Mouse (Mus musculus) common myeloid progenitor, adult 5-6 weeks (primary cell): ENCODE results near the gene Spint4. TPM values are rescaled to one million over a fixed set of nuclear protein-coding genes. Genes with fewer than 3 reads are reported as not detected.
"Not testable (repeated sequence)": the region's sequence is repeated elsewhere in the genome, so short reads cannot be mapped to it uniquely, and the experiment has no call there.

ENCODE experiments used
- ATAC-seq: replicated peaks from 2 replicates; pipeline ENCODE4 v1.8.0; 2016; ENCODE audit warnings: low read depth, mild to moderate bottlenecking, moderate TSS enrichment, inconsistent platforms; ENCODE audit not compliant: poor library complexity, severe bottlenecking
- total RNA-seq: library from RNA; stranded (forward); fragments of 200-1000, 187-1606 nt; gene quantifications from 2 replicates; pipeline ENCODE4 v1.2.3, GENCODE M21; 2017

The Spint4 gene
- total RNA-seq, result not detected in 2 replicates

GRCm38 (mm10) chr2:164698201-164698600, at the start of gene Spint4:
Gene Spint4 (plus strand): TSS chr2:164698501.
- ATAC-seq, result no peak

- ATAC-seq, result peak; percentile 98
Observed at GRCm38 (mm10) chr2:164655858-164656257, 42.4 kb upstream of the Spint4 start, which contains the start of gene Wfdc10. Gene Wfdc10 (plus strand): TSS chr2:164656046.

DNA sequence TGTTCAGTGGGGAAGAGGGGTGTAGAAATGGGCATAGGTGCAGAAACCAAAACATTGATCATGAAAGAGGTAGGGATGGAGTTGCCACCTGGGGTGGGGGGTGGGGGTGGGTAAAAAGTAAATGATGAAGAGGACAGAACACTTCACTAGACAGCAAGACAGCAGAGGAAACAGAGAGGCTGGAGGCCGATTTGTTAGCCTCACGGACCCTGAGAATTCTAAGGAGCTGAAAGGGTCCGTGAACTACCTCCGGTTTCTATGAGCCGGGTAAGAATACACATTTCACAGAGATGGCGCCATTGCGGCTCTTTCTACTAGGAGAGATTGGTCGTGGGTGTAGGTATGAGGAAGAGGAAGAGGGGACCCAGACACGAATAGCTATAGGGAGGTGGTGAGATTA, 41.8 kb upstream of the Spint4 start, which contains the start of gene Wfdc9:
Wfdc9 (minus strand) TSS at position 101 of the 400 bp plus-strand sequence.
- ATAC-seq, result no peak

- no peak for ATAC-seq
Observed at GRCm38 (mm10) chr2:164664851-164665250, 33.5 kb upstream of the Spint4 start.

- no peak for ATAC-seq
Observed at GRCm38 (mm10) chr2:164670261-164670660, 28.0 kb upstream of the Spint4 start.

GRCm38 (mm10) chr2:164670938-164671337, 27.4 kb upstream of the Spint4 start:
- no peak for ATAC-seq

GRCm38 (mm10) chr2:164673987-164674386, 24.3 kb upstream of the Spint4 start, which contains the start of gene Wfdc11:
Gene Wfdc11 (minus strand): TSS chr2:164674087.
- no peak for ATAC-seq

DNA sequence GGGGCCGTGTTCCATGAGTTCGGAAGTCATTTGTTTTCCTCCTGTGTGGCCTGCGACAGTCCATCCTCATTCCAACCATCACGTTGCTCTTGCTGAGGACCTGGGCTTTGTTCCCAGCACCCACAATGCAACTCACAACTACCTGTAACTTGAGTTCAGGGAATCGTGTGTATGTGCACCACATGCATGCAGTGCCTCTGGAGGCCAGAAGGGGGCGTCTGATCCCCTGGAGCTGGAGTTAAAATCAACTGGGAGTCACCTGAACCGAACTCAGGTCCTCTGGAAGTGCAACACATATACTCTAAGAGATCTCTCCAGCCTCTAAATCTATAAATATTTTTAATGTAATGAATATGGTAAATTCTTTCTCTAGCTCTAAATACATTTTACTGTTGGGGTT, 22.2 kb upstream of the Spint4 start:
- ATAC-seq, result no peak

DNA sequence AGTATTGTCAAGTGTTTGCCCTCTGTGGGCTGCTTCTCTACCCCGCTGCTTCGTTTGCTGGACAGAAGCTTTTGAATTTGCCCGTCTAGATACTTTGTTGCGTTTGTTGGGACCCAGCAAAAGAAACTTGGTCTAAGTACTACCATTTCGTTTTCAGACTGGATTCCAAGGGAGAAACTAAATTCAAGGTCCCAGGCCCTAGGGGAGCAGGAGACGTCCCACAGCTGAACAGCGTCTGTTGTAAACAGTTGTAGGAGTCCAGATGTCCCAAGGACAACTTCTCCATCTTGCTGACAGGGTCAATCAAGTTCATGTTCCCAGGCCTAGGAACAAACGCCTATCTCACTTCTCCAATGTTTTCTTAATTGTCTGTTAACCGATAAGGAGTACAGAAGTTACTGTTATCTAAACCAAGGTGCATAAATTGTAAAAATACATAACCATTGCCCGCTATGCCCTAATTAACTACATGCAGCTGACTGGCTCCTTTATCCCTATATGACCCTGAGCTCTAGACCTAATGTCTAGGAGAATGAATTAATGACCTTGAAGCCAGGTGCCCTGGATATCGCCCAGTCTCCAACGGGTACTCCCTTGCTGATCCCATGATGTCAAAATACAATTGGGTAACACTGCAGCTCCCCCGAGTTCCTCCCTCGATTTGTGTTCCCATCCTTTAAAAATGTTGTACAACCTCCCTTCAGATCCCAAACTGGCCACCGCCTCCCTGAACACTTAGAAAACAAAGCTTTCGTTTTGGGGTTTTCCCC, 21.2 kb upstream of the Spint4 start:
- ATAC-seq, result no peak

- ATAC-seq, result peak; percentile 89
Observed at GRCm38 (mm10) chr2:164678848-164679625, 19.3 kb upstream of the Spint4 start.

GRCm38 (mm10) chr2:164679906-164680305, 18.4 kb upstream of the Spint4 start:
- ATAC-seq, result peak; percentile 41; the same call in 1 of the 2 replicates

GRCm38 (mm10) chr2:164684807-164685206, 13.5 kb upstream of the Spint4 start, which contains the start of gene Wfdc13:
Gene Wfdc13 (plus strand): TSS chr2:164685107.
- no peak for ATAC-seq

- no peak for ATAC-seq
Observed at GRCm38 (mm10) chr2:164700959-164701358, 2.7 kb downstream of the Spint4 start.

DNA sequence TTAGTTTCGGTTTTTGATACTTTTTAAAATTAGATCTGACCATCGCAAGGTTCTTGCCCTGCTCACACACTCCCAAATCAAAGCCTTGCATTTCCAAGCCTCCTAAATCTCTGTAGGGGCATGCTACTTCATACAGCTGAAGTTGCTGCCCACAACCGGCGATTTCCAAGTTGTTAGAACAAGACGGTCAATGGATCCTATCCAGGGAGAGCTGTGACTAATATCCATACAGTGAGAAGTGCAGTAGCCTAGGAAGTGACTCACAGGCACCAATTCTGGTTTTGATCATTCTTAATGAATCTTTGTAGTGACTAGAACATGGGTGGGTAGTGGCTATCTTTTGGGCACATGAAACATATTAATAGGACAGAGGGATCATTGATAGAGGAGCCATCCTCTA, 3.5 kb downstream of the Spint4 start:
- ATAC-seq, result no peak

DNA sequence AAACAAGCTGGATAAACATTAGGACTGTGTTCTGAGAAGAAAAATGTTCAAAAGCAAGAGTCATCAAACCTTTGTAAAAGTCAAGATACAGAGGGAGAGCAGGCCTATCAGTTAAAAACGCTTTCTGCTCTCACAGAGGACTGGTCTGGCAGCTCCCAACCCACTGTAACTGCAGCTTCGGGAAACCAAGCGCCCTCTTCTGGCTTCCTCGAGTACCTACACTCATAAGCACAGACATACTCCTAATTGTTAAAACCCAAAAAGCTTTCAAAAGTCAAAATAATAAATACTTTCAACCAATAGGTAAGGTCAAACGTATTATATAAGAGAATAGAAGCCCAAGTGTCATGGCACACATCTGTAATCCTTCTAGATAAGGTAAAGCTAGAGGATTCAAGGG, 5.9 kb downstream of the Spint4 start:
- ATAC-seq, result no peak

DNA sequence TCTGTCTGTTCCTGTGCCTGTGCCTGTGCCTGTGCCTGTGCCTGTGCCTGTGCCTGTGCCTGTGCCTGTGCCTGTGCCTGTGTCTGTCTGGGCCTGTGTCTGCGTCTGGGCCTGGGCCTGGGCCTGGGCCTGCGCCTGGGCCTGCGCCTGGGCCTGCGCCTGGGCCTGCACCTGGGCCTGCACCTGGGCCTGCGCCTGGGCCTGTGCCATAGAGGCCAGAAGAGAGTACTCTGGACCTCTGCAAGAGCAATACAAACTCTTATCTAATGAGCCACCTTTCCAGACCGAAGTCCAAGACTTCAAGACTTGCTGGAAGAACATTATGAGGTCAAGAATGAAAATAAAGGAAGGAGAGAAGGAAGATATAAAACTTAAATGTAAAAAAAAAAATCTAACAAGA, 7.0 kb downstream of the Spint4 start:
- no peak for ATAC-seq

DNA sequence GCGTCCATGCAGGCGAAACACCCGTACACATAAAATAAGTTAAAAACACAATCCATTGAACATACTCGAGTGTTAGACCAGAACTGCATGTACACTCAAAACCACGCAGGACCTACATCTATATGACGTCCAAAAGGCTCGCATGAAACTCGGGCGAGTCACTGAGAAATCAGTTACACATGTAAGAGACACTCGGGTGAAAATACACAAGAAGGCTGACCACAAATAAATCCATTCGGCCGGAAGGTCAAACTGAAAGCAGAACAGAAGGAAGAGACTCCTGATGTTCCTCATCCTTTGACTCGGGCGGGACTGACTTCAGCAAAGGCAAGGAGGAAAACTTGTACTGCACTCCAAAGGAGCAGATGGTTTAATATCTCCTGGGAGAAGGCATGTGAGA, 7.7 kb downstream of the Spint4 start:
- no peak for ATAC-seq

DNA sequence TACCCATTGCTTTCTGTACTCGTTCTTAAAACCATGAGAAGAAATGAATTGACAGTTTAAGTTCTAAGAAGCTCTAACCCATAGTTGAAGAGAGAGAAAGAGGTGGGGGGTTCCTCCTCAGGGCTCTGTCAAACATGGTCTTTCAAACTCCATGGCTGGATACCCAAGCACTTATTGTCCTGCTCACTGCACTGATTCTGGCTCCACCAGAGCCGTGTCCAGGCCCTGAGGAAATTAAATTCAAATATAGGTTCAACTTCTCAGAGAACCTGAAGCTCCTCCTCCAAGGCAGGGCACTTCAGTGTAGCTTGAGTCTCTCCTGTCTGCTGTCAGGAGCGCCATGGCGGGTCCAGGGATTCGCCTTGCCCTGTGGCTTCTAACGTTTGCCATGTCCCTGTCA, 16.7 kb downstream of the Spint4 start, which contains the start of gene Spint5:
Spint5 (plus strand) TSS at position 301 of the 400 bp plus-strand sequence.
- ATAC-seq, result no peak

- not testable (repeated sequence) for ATAC-seq
Observed at GRCm38 (mm10) chr2:164716194-164716786, 18.0 kb downstream of the Spint4 start.

- no peak for ATAC-seq
Observed at GRCm38 (mm10) chr2:164723276-164723675, 25.0 kb downstream of the Spint4 start.
